Mouse (Mus musculus): ENCODE data around the gene Rsph10b.

Gene Rsph10b

DNA sequence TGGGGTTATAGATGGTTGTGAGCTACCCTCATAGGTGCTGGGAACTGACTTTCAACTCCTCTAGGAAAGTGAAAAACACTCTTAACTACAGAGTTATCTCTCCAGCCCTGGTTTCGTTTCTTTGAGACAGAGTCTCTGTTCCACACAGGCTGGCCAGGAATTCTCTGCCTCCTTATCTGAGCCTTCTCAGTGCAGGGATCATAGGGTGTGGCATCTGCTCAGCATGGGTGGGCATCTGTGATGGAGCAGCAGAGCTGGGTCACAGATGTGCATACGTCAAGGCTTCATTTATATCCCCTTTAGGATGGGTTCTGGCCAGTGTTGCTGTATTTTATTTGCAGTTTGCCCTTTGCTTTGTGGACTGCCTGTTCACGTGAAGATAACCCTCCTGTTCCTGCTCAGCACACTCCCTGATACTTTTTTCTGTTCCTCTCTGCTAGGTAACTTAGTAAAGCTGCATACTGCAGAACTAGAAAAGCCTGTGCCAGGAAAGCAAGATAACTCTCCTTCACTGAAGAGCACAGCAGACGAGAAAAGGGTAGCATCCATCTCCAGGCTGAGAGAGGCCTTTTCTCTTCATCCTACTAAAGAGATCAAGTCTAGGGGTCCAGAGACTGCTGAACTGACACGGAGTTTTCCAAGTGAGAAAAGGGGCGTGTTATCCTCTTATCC is 7.9 kb upstream of the Rsph10b start:
- CTCF ChIA-PET = interaction anchor here in 2 of 4 experiments (0.5 to 1.0 kb wide), 3 partner anchors 50 to 931 kb away, joined by 3 to 7 read pairs (median 3); no protein-coding TSS in a partner anchor
- POLR2A ChIA-PET = interaction anchor here in 2 of 4 experiments (0.6 to 4.1 kb wide), 8 partner anchors 8 to 620 kb away, joined by 3 to 18 read pairs (median 4); partner anchors contain the start of genes Aimp2 (in 2 of the 2), Pms2 (in 2 of the 2) and Rsph10b (in 1 of the 2)

GRCm38 (mm10) chr5:143927875-143928274 is 5.0 kb upstream of the Rsph10b start, which contains the start of gene Gm42421:
Gene Gm42421 (plus strand): TSS chr5:143928175.
- ChIA-PET POLR2A (interaction anchor here in 1 of 4 experiments (0.7 kb wide), 1 partner anchor 463 kb away, joined by 3 read pairs; no protein-coding TSS in a partner anchor), CTCF (interaction anchor here in 1 of 4 experiments (0.5 kb wide), 1 partner anchor 211 kb away, joined by 5 read pairs; no protein-coding TSS in a partner anchor)

GRCm38 (mm10) chr5:143929291-143929690 is 3.5 kb upstream of the Rsph10b start:
- ChIA-PET CTCF (no interaction called here), POLR2A (interaction anchor here in 1 of 4 experiments (1.2 kb wide), 1 partner anchor 55 kb away, joined by 6 read pairs; no protein-coding TSS in a partner anchor)

GRCm38 (mm10) chr5:143930656-143931055 is 2.2 kb upstream of the Rsph10b start:
- ChIA-PET POLR2A (interaction anchor here in 2 of 4 experiments (0.7 to 1.7 kb wide), 6 partner anchors 10 to 369 kb away, joined by 3 to 4 read pairs (median 3); no protein-coding TSS in a partner anchor), CTCF (interaction anchor here in 2 of 4 experiments (0.5 to 0.6 kb wide), 2 partner anchors 48 to 112 kb away, joined by 4 to 5 read pairs; no protein-coding TSS in a partner anchor)

DNA sequence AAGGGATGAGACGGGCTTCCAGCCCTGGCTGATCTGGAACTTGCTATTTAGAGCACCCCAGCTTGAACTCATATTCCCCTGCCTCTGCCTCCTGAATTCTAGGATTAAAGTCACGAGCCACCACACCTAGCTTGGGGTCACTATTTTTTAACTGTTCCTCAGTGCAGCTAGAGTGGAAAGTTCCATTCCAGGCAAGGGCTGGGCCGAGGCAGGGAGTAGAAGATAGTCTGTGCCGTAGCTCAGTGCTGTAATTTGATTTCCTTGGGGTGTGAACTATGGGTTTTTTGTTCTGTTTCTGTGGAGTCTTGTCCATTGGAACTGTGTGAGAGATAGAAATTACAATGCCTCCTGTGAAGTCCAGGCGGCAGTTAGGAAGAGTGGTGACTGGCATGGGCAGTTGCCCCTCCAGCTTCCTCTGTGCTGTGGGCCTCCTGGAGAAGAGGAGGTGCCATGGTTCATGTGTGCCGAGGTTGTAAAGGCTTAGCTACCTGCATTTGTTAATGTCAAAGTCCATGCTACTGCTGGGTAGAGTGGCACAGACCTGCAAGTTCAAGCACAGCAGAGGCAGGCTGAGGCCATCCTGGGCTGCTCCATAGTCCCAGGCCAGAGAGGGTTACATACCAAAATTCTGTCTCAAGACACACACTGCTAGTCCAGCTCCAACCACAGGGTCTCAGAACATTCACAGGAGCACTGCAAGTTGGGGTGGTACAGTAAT is 813 bp upstream of the Rsph10b start:
- ChIA-PET POLR2A (interaction anchor here (0.6 to 2.3 kb wide), 30 partner anchors 8 to 544 kb away, joined by 3 to 18 read pairs (median 4); partner anchors contain the start of genes Aimp2 (in 4 of the 4), Pms2 (in 4 of the 4), Ccz1 (in 1 of the 4) and Cyth3 (in 1 of the 4)), CTCF (interaction anchor here in 3 of 4 experiments (0.6 to 2.6 kb wide), 17 partner anchors 9 to 863 kb away, joined by 3 to 19 read pairs (median 4); partner anchors contain the start of genes Aimp2 (in 1 of the 3) and Pms2 (in 1 of the 3))

DNA sequence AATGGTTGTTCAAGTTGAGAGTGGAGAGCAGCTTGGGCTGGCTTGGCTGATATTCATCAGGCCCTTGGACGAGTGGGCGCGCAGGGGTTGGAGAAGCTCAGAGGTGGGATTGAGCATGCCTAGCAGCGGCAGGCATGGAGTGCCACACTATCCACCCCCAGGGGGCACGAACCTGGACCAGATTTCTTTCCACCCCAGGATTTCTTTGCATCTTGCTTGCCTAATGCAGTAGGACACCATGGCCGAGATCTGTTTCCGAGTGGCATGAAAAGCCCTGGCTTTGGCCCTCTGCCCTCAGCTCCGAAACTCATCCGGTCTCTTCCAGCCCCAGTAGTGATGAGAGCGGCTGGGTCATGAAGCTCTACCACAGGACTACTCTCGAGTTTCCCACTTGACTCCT is 579 bp downstream of the Rsph10b start:
- ChIA-PET POLR2A (interaction anchor here (0.7 to 2.3 kb wide), 21 partner anchors 8 to 612 kb away, joined by 3 to 18 read pairs (median 4); partner anchors contain the start of genes Aimp2 (in 2 of the 4), Pms2 (in 2 of the 4), Ankrd61 (in 1 of the 4) and Ccz1 (in 1 of the 4)), CTCF (interaction anchor here (0.5 to 2.6 kb wide), 14 partner anchors 13 to 366 kb away, joined by 3 to 19 read pairs (median 4); partner anchors contain the start of genes Aimp2 (in 2 of the 4) and Pms2 (in 2 of the 4))

GRCm38 (mm10) chr5:143933875-143934274 is 1.0 kb downstream of the Rsph10b start:
- ChIA-PET CTCF (interaction anchor here in 3 of 4 experiments (0.9 to 2.6 kb wide), 7 partner anchors 12 to 66 kb away, joined by 3 to 19 read pairs (median 8); no protein-coding TSS in a partner anchor), POLR2A (interaction anchor here in 3 of 4 experiments (0.7 to 2.3 kb wide), 11 partner anchors 7 to 611 kb away, joined by 3 to 18 read pairs (median 4); partner anchors contain the start of genes Aimp2 (in 1 of the 3), Ankrd61 (in 1 of the 3) and Pms2 (in 1 of the 3))

DNA sequence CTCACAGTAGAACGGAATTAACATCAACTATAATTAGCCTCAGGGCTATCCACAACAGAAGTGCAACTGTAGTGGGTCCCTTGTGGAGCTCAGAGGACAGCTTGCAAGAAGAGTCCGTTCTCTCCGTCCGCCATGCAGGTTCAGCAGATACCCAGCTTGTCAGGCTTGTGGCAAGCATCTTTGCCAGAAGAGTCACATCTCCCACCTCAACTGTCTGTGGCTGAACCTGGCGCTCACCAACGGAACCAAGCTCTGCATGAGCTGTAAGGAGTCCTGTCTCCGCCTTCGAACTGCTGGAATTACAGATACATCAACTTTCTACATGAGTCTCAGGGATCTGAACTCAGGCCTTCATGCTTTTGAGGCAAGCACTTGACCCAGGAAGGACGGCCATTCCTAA is 3.3 kb downstream of the Rsph10b start:
- POLR2A ChIA-PET = interaction anchor here in 1 of 4 experiments (1.4 kb wide), 1 partner anchor 27 kb away, joined by 3 read pairs; no protein-coding TSS in a partner anchor
- CTCF ChIA-PET = interaction anchor here in 1 of 4 experiments (0.9 kb wide), 1 partner anchor 39 kb away, joined by 3 read pairs; no protein-coding TSS in a partner anchor

GRCm38 (mm10) chr5:143941588-143941987 is 8.8 kb downstream of the Rsph10b start:
- ChIA-PET POLR2A (interaction anchor here in 3 of 4 experiments (0.5 to 2.1 kb wide), 10 partner anchors 8 to 1356 kb away, joined by 3 to 8 read pairs (median 3); partner anchors contain the start of genes Rsph10b (in 2 of the 3) and Usp42 (in 1 of the 3)), CTCF (interaction anchor here in 1 of 4 experiments (0.8 to 1.2 kb wide), 3 partner anchors 9 to 58 kb away, joined by 3 to 4 read pairs (median 3); partner anchors contain the start of gene Rsph10b)

- POLR2A ChIA-PET = no interaction called here
- CTCF ChIA-PET = interaction anchor here in 1 of 4 experiments (2.1 kb wide), 1 partner anchor 31 kb away, joined by 6 read pairs; no protein-coding TSS in a partner anchor
Measured at GRCm38 (mm10) chr5:143943231-143944125, 10.6 kb downstream of the Rsph10b start.

DNA sequence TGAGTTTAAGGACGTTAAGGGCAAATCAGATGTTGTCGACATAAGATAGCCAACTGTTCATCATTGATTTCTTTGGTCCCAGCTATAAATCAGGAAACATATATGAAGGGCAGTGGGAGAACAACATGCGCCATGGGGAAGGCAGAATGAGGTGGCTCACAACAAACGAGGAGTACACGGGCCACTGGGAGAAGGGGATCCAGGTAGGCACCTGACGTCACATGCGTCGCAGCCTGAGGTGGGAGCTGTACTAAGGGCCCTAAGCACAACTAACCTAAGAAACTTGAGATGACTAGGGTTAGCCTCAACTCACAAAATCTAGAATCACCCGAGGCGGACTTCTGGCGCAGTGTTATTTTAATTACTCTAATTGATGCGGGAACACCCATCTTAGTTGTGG is 15.5 kb downstream of the Rsph10b start:
- ChIA-PET CTCF (interaction anchor here in 2 of 4 experiments (0.8 to 1.2 kb wide), 2 partner anchors 15 to 259 kb away, joined by 3 to 4 read pairs; partner anchors contain the start of gene Rsph10b (in 1 of the 2)), POLR2A (interaction anchor here in 3 of 4 experiments (0.6 to 1.9 kb wide), 3 partner anchors 15 to 326 kb away, joined by 3 to 6 read pairs (median 3); partner anchors contain the start of genes Cyth3 (in 1 of the 3) and Rsph10b (in 1 of the 3))

GRCm38 (mm10) chr5:143950016-143950415 is 17.2 kb downstream of the Rsph10b start:
- POLR2A ChIA-PET = interaction anchor here in 1 of 4 experiments (0.6 to 1.0 kb wide), 3 partner anchors 9 to 165 kb away, joined by 3 to 7 read pairs (median 3); no protein-coding TSS in a partner anchor
- CTCF ChIA-PET = interaction anchor here in 1 of 4 experiments (0.5 to 0.6 kb wide), 2 partner anchors 10 to 25 kb away, joined by 3 to 10 read pairs; no protein-coding TSS in a partner anchor

GRCm38 (mm10) chr5:143957101-143957500 is 24.3 kb downstream of the Rsph10b start:
- ChIA-PET POLR2A (no interaction called here), CTCF (interaction anchor here in 2 of 4 experiments (1.2 to 1.8 kb wide), 3 partner anchors 18 to 42 kb away, joined by 3 to 9 read pairs (median 5); no protein-coding TSS in a partner anchor)

DNA sequence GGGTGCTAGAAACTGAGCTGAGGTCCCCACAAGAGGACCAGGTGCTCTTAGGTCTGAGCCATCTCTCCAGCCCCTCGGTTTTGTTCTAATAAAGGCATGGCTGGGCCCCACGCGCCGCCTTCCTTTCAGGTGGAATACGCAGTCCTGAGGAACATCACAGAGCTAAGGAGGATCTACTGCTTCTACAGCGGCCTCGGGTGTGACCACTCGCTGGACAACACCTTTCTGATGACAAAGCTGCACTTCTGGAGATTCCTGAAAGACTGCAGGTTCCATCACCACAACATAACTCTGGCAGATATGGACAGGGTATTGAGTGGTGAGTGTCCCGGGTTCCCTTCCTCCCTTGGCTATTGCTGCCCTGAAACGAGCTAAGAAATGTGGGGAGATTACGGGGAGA is 26.7 kb downstream of the Rsph10b start:
- POLR2A ChIA-PET = interaction anchor here in 1 of 4 experiments (0.6 to 1.4 kb wide), 3 partner anchors 14 to 1496 kb away, joined by 3 read pairs; partner anchors contain the start of gene Ap5z1

GRCm38 (mm10) chr5:143961176-143961575 is 28.3 kb downstream of the Rsph10b start:
- ChIA-PET CTCF (interaction anchor here (0.7 to 1.8 kb wide), 4 partner anchors 14 to 1037 kb away, joined by 3 to 8 read pairs (median 6); no protein-coding TSS in a partner anchor), POLR2A (interaction anchor here in 1 of 4 experiments (1.4 kb wide), 1 partner anchor 12 kb away, joined by 3 read pairs; no protein-coding TSS in a partner anchor)

More for the DNA sequence above, 26.7 kb downstream of the Rsph10b start:
- CTCF ChIA-PET = interaction anchor here in 2 of 4 experiments (1.0 to 1.8 kb wide), 2 partner anchors 15 to 22 kb away, joined by 5 to 8 read pairs; no protein-coding TSS in a partner anchor

All from embryonic stem cell, embryonic (primary cell).